Mouse (Mus musculus): ENCODE results near the gene Gcn1l1. TPM values are rescaled to one million over a fixed set of nuclear protein-coding genes. Genes with fewer than 3 reads are reported as not detected.

Gene Gcn1l1
- polyA plus RNA-seq, 1 experiment, result 67.7 TPM

DNA sequence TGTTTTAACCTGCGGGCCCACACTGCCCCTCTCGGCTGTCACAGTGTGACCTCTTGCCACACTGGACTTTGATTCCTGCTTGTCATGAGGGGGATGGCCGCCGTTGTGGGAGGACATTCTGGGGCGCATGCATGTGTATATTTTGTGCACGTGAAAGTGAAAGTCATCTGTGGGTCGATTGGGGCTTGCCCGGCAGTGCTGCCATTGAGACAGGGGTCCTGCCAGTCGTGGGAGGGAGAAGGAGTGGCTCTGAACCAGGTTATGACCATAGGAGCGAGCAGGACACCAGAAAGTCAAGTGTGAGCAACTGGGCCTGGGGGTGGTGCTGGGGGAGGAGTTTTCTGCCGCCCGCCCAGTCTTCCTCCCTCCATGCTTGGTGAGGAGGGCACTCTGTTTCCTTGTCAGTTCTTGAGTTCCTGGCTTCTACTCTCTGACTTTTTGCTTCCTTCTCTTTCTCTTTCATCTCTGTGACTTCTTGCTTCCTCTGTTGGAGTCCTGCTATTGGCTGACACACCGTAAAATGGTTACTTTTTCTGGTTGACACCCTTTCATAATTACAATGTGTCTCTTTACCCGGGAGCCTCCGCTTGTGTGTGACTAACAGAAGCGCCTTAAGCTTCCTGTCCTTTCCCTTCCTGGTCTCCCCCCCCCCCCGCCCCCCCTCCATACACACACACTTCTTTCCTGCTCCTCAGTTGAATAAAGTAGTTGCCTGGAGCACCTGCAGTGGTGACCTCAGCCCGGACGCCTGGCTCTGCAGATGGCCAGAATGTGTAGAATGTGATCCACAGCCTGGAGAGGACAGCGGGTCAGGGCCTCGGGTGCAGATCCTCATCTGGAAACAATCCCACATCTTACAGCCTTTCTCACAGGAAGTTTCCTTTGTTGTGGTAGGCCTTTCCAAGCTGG lies 43.2 kb upstream of the Gcn1l1 start:
- Histone ChIP-seq H3K27me3 (ENCODE audit: control insufficient read depth, insufficient read depth, low read length) (no peaks in the 10 kb centered on the region), H3K27ac (ENCODE audit: control insufficient read depth, insufficient read depth, low read depth, low read length) (peak overlapping the region; percentile 14; the same call in 1 of the 2 replicates), H3K4me1 (ENCODE audit: control insufficient read depth, insufficient read depth, low read length) (peaks cover 20% of the 10 kb centered on the region), H3K36me3 (ENCODE audit: control insufficient read depth, insufficient read depth, low read length) (no peaks in the 10 kb centered on the region), H3K4me3 (ENCODE audit: control insufficient read depth, low read depth, low read length) (no peak overlapping the region)
- TF ChIP-seq CTCF (IDR thresholded peaks at IDR 0.05; ENCODE audit: control insufficient read depth, insufficient read depth, insufficient replicate concordance, low read depth, low read length) (no peak), POLR2A (IDR thresholded peaks at IDR 0.05; ENCODE audit: control insufficient read depth, low read depth, low read length) (no peak)

DNA sequence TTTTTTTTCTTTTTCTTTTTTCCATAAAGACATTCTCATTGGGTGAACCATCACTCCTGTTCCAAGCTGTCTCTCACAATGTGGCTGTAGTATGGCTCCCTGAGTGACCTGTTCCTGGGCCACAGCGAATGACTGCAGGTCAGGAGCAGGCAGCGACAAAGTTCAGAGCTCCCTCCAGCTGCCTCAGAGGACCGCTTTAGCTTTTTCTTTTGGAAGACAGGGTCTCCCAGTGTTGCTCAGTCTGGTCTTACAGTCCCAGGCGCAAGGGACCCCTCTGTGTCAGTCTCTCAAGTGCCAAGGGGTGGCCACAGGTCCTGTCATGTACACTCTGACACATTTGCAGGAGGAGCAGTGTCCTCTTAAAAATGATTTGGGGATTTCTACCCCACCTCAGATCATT lies 42.5 kb upstream of the Gcn1l1 start:
- no peak for TF ChIP-seq CTCF (IDR thresholded peaks at IDR 0.05; ENCODE audit: control insufficient read depth, insufficient read depth, insufficient replicate concordance, low read depth, low read length)
- TF ChIP-seq POLR2A (IDR thresholded peaks at IDR 0.05; ENCODE audit: control insufficient read depth, low read depth, low read length), result no peak
- no peaks in the 10 kb centered on the region for H3K36me3 ChIP-seq (ENCODE audit: control insufficient read depth, insufficient read depth, low read length)
- H3K27me3 ChIP-seq (ENCODE audit: control insufficient read depth, insufficient read depth, low read length), result no peaks in the 10 kb centered on the region
- no peak overlapping the region for H3K4me3 ChIP-seq (ENCODE audit: control insufficient read depth, low read depth, low read length)
- peaks cover 20% of the 10 kb centered on the region for H3K4me1 ChIP-seq (ENCODE audit: control insufficient read depth, insufficient read depth, low read length)
- no peak overlapping the region for H3K27ac ChIP-seq (ENCODE audit: control insufficient read depth, insufficient read depth, low read depth, low read length)

DNA sequence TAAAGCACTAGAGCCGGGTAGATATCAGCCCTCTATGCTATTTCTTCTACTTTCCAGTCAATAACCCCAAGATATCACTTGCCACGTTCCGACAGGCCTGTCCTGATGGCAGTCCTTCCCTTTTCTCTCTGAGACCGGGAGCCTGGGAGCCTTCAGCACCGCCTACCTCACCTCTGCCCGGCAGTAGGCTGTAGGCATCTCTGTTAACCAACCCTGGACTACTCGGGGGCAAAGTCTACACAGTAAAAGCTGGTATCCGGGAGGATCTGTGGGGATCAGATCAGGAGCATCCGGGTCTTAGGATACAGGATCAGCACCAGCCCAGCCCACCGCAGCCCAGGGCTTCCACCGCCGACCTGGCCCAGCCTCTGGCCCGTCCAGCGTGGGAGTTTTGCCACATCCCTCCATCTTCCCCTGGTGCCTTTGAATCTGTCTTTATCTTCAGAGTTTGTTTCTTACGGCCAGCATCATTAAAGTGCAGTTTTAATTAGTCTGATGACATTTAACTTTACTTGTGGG lies 42.0 kb upstream of the Gcn1l1 start:
- Histone ChIP-seq H3K4me3 (ENCODE audit: control insufficient read depth, low read depth, low read length) (no peak overlapping the region), H3K4me1 (ENCODE audit: control insufficient read depth, insufficient read depth, low read length) (peaks cover 20% of the 10 kb centered on the region), H3K36me3 (ENCODE audit: control insufficient read depth, insufficient read depth, low read length) (no peaks in the 10 kb centered on the region), H3K27ac (ENCODE audit: control insufficient read depth, insufficient read depth, low read depth, low read length) (no peak overlapping the region), H3K27me3 (ENCODE audit: control insufficient read depth, insufficient read depth, low read length) (no peaks in the 10 kb centered on the region)
- TF ChIP-seq CTCF (IDR thresholded peaks at IDR 0.05; ENCODE audit: control insufficient read depth, insufficient read depth, insufficient replicate concordance, low read depth, low read length) (no peak), POLR2A (IDR thresholded peaks at IDR 0.05; ENCODE audit: control insufficient read depth, low read depth, low read length) (no peak)

DNA sequence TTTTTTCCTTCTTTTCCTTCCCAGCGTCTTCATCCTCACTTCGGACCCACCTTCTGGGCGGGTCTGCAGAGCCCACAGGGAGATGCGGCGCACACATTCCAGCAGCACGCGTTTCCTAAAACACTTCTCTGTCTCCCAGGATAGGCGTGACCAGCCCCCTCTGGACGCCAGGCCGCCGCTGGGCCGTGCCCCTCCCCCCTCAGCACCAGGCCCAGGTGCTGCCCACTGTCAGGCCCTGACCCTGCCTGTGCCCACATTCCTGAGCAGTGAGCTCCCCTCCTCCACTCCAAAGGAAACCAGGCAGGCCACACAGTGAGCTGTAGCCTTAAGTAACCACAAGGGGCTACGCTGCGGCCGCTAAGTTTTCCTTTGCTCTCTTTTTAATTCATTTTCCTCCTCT lies 41.1 kb upstream of the Gcn1l1 start:
- no peak overlapping the region for H3K27ac ChIP-seq (ENCODE audit: control insufficient read depth, insufficient read depth, low read depth, low read length)
- peaks cover 20% of the 10 kb centered on the region for H3K4me1 ChIP-seq (ENCODE audit: control insufficient read depth, insufficient read depth, low read length)
- H3K4me3 ChIP-seq (ENCODE audit: control insufficient read depth, low read depth, low read length), result no peak overlapping the region
- H3K27me3 ChIP-seq (ENCODE audit: control insufficient read depth, insufficient read depth, low read length), result no peaks in the 10 kb centered on the region
- H3K36me3 ChIP-seq (ENCODE audit: control insufficient read depth, insufficient read depth, low read length), result no peaks in the 10 kb centered on the region
- TF ChIP-seq CTCF (IDR thresholded peaks at IDR 0.05; ENCODE audit: control insufficient read depth, insufficient read depth, insufficient replicate concordance, low read depth, low read length) (no peak), POLR2A (IDR thresholded peaks at IDR 0.05; ENCODE audit: control insufficient read depth, low read depth, low read length) (no peak)

DNA sequence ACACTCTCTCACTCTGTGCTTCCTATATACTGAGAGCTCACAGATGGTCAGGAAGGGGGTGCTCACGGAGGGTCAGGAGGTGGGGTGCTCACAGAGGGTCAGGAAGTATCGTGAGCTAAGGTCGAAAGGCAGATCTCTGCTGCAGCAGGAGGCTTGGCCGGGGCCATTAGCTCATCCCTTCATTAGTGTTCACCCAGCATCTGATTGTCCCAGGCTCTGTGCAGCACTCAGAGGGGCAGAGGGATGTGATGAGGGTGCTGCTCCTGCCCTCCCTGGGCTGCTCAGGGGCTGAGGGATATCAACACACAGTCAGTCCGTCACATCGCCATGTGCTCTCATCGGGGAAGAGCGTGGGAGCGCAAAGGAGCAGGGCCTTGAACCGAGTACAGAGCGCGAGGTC lies 40.6 kb upstream of the Gcn1l1 start:
- TF ChIP-seq CTCF (IDR thresholded peaks at IDR 0.05; ENCODE audit: control insufficient read depth, insufficient read depth, insufficient replicate concordance, low read depth, low read length), result no peak
- H3K4me1 ChIP-seq (ENCODE audit: control insufficient read depth, insufficient read depth, low read length), result peaks cover 20% of the 10 kb centered on the region
- no peaks in the 10 kb centered on the region for H3K27me3 ChIP-seq (ENCODE audit: control insufficient read depth, insufficient read depth, low read length)
- no peaks in the 10 kb centered on the region for H3K36me3 ChIP-seq (ENCODE audit: control insufficient read depth, insufficient read depth, low read length)
- no peak overlapping the region for H3K27ac ChIP-seq (ENCODE audit: control insufficient read depth, insufficient read depth, low read depth, low read length)
- no peak overlapping the region for H3K4me3 ChIP-seq (ENCODE audit: control insufficient read depth, low read depth, low read length)

DNA sequence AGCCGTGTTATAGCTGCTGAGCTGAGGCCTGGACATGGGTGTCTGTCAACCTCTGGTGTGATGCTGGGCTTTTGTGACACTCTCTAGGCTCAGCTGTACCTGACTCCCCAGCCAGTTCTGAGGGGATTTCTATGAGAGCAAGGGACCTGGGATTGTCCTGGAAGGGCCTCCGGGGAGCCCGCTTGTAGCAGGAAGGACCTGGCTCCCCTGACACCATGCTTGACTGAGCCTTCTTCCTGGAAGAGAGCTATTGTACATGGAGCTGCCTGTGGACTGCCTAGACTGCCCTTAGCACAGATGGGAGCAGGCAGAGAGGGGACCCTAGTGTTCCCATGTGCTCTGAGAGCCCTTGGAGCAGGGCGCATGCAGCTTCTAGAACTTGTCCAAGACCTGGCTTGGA lies 39.6 kb upstream of the Gcn1l1 start:
- peaks cover 15% of the 10 kb centered on the region for H3K4me1 ChIP-seq (ENCODE audit: control insufficient read depth, insufficient read depth, low read length)
- no peaks in the 10 kb centered on the region for H3K36me3 ChIP-seq (ENCODE audit: control insufficient read depth, insufficient read depth, low read length)
- no peak overlapping the region for H3K4me3 ChIP-seq (ENCODE audit: control insufficient read depth, low read depth, low read length)
- no peak overlapping the region for H3K27ac ChIP-seq (ENCODE audit: control insufficient read depth, insufficient read depth, low read depth, low read length)
- no peaks in the 10 kb centered on the region for H3K27me3 ChIP-seq (ENCODE audit: control insufficient read depth, insufficient read depth, low read length)
- TF ChIP-seq POLR2A (IDR thresholded peaks at IDR 0.05; ENCODE audit: control insufficient read depth, low read depth, low read length) (no peak), CTCF (IDR thresholded peaks at IDR 0.05; ENCODE audit: control insufficient read depth, insufficient read depth, insufficient replicate concordance, low read depth, low read length) (no peak)

DNA sequence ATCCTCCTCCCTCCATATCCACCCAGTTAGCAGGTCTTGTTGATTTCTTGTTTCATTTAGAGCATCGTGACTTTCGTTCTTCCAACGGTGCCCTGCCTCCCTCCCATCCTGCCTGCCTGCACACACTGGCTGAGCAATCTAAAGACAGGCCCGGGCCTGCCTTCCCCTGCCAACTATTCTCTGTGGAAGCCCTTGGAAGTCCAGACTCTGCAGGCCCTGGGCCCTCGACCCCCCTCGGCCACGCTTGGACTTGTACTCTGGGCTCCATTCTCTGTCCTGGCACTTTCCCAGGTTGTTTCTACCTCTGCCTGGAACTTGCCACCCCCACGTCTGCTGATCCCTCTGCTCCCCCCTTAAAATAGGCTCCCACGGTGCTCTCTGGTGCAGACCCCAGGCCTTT lies 39.1 kb upstream of the Gcn1l1 start:
- no peak overlapping the region for H3K4me3 ChIP-seq (ENCODE audit: control insufficient read depth, low read depth, low read length)
- no peak overlapping the region for H3K27ac ChIP-seq (ENCODE audit: control insufficient read depth, insufficient read depth, low read depth, low read length)
- peaks cover 10% of the 10 kb centered on the region for H3K4me1 ChIP-seq (ENCODE audit: control insufficient read depth, insufficient read depth, low read length)
- no peaks in the 10 kb centered on the region for H3K27me3 ChIP-seq (ENCODE audit: control insufficient read depth, insufficient read depth, low read length)
- no peaks in the 10 kb centered on the region for H3K36me3 ChIP-seq (ENCODE audit: control insufficient read depth, insufficient read depth, low read length)
- TF ChIP-seq POLR2A (IDR thresholded peaks at IDR 0.05; ENCODE audit: control insufficient read depth, low read depth, low read length) (no peak), CTCF (IDR thresholded peaks at IDR 0.05; ENCODE audit: control insufficient read depth, insufficient read depth, insufficient replicate concordance, low read depth, low read length) (no peak)

Measured in testis, adult 2 months (tissue).